Mouse (Mus musculus): ENCODE data around the gene Insig2. TPM values are rescaled to one million over a fixed set of nuclear protein-coding genes. Genes with fewer than 3 reads are reported as not detected.

Insig2 gene
- total and polyA plus RNA-seq, 2 experiments from 2014 or later, result 16.6 to 46.0 TPM

DNA sequence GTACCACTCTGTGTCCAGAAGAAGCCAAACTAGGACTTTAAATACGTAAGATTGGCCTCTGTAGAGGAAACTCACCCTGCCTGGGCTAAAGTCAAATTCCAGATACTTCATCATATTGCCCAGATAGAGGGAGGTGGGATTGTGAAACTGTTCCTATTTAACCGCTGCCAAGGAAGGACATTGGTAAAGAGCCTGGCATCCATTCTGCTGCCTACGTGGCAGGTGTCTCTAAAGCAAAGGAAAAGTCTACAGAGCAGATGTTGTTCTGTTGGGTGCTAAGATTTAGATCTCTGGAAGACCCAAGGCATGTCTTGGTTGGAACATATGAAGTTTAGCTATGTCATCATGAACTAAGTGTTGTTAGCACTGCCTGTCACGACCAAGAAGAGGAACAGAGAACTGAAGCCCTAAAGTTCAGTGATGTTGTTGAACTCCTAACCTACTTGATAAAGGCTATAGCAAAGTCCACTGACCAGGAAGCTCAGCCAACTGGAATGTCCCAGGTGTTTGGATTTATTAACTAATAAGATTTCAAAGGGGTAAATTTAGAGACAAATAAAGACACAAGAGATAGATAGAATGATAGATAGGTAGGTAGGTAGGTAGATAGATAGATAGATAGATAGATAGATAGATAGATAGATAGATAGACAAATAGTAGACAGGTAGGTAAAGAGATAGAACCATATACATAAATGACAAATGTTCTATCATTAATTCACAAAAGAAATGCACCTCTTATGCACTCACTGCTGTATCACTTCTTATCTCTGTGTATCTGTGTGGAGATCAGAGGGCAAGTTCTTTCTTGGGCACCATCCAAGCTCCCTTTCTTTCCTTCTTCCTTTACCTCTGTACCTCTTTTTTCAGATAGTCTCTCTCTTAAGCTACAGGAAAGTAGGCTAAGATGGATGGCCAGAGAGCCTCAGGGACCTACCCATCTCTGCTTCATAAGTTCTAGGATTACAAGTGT is 16.8 kb upstream of the Insig2 start:
- no peaks in the 10 kb centered on the region for H3K36me3 ChIP-seq (ENCODE audit: insufficient read depth, low read length)
- WGBS, result 74% methylated on average over 4 of the region's 4 CpGs
- no peak for DNase-seq (ENCODE audit: low spot score)
- H3K4me3 ChIP-seq (ENCODE audit: low read length), result no peak overlapping the region
- no peak overlapping the region for H3K9ac ChIP-seq (replicated peaks; ENCODE audit: low read length)
- H3K4me1 ChIP-seq (ENCODE audit: insufficient read depth, low read length), result no peaks in the 10 kb centered on the region
- no peak for ATAC-seq
- no peaks in the 10 kb centered on the region for H3K27me3 ChIP-seq (ENCODE audit: insufficient read depth, low read length)
- H3K4me2 ChIP-seq (ENCODE audit: low read depth, low read length), result no peak overlapping the region
- H3K9me3 ChIP-seq (ENCODE audit: low read length), result no peaks in the 10 kb centered on the region
- TF ChIP-seq CTCF (IDR thresholded peaks at IDR 0.05; ENCODE audit: low read depth), result no peak
- no peak overlapping the region for H3K27ac ChIP-seq

GRCm38 (mm10) chr1:121343966-121344365 is 11.6 kb upstream of the Insig2 start:
- Histone ChIP-seq H3K27me3 (ENCODE audit: insufficient read depth, low read length) (no peaks in the 10 kb centered on the region), H3K9ac (replicated peaks; ENCODE audit: low read length) (no peak overlapping the region), H3K4me1 (ENCODE audit: insufficient read depth, low read length) (no peaks in the 10 kb centered on the region), H3K9me3 (ENCODE audit: low read length) (no peaks in the 10 kb centered on the region), H3K36me3 (ENCODE audit: insufficient read depth, low read length) (no peaks in the 10 kb centered on the region), H3K4me2 (ENCODE audit: low read depth, low read length) (no peak overlapping the region), H3K4me3 (ENCODE audit: low read length) (no peak overlapping the region), H3K27ac (no peak overlapping the region)
- DNase-seq (ENCODE audit: low spot score) (no peak), ATAC-seq (no peak)
- 72% methylated on average over 5 of the region's 5 CpGs for WGBS
- TF ChIP-seq CTCF (IDR thresholded peaks at IDR 0.05; ENCODE audit: low read depth), result no peak

DNA sequence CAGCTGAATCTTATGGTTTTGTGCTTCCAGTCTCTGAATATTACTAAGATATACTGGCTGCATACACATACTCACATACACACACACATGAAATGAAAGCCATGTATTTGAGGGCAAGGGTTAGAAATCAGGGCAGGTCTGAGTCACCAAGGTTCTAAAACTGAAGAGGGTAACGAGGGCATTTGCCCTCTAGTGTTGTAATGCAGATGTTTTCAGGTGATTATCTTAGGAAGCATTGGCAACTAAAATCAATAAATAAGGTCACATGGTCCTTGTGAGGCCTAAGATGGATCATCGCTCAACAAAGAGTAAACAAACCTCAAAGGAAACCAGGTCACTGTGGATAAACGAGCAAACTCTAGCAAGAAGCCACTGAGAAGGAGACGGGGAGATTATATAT is 3.4 kb upstream of the Insig2 start:
- Histone ChIP-seq H3K4me2 (ENCODE audit: low read depth, low read length) (no peak overlapping the region), H3K27me3 (ENCODE audit: insufficient read depth, low read length) (no peaks in the 10 kb centered on the region), H3K4me3 (ENCODE audit: low read length) (no peak overlapping the region), H3K27ac (no peak overlapping the region), H3K36me3 (ENCODE audit: insufficient read depth, low read length) (no peaks in the 10 kb centered on the region), H3K4me1 (ENCODE audit: insufficient read depth, low read length) (no peaks in the 10 kb centered on the region), H3K9me3 (ENCODE audit: low read length) (no peaks in the 10 kb centered on the region), H3K9ac (replicated peaks; ENCODE audit: low read length) (no peak overlapping the region)
- TF ChIP-seq CTCF (IDR thresholded peaks at IDR 0.05; ENCODE audit: low read depth), result no peak
- no peak for ATAC-seq
- no peak for DNase-seq (ENCODE audit: low spot score)
- 80% methylated on average over 4 of the region's 4 CpGs for WGBS

GRCm38 (mm10) chr1:121333986-121334703 is 1.8 kb upstream of the Insig2 start:
- ATAC-seq, result no peak
- Histone ChIP-seq H3K4me1 (ENCODE audit: insufficient read depth, low read length) (no peaks in the 10 kb centered on the region), H3K9me3 (ENCODE audit: low read length) (no peaks in the 10 kb centered on the region), H3K4me3 (ENCODE audit: low read length) (no peak overlapping the region), H3K36me3 (ENCODE audit: insufficient read depth, low read length) (no peaks in the 10 kb centered on the region), H3K4me2 (ENCODE audit: low read depth, low read length) (no peak overlapping the region), H3K27me3 (ENCODE audit: insufficient read depth, low read length) (no peaks in the 10 kb centered on the region), H3K9ac (replicated peaks; ENCODE audit: low read length) (no peak overlapping the region), H3K27ac (no peak overlapping the region)
- WGBS, result 92% methylated on average over 4 of the region's 4 CpGs
- no peak for TF ChIP-seq CTCF (IDR thresholded peaks at IDR 0.05; ENCODE audit: low read depth)
- no peak for DNase-seq (ENCODE audit: low spot score)

- Histone ChIP-seq H3K9ac (replicated peaks; ENCODE audit: low read length) (no peak overlapping the region), H3K4me1 (ENCODE audit: insufficient read depth, low read length) (peaks cover 17% of the 10 kb centered on the region), H3K4me3 (ENCODE audit: low read length) (no peak overlapping the region), H3K27me3 (ENCODE audit: insufficient read depth, low read length) (no peaks in the 10 kb centered on the region), H3K36me3 (ENCODE audit: insufficient read depth, low read length) (no peaks in the 10 kb centered on the region), H3K4me2 (ENCODE audit: low read depth, low read length) (no peak overlapping the region), H3K27ac (no peak overlapping the region), H3K9me3 (ENCODE audit: low read length) (no peaks in the 10 kb centered on the region)
- no peak for TF ChIP-seq CTCF (IDR thresholded peaks at IDR 0.05; ENCODE audit: low read depth)
- no peak for DNase-seq (ENCODE audit: low spot score)
- 95% methylated on average over 2 of the region's 2 CpGs for WGBS
- ATAC-seq, result no peak
Observed at GRCm38 (mm10) chr1:121330621-121331020, 1.8 kb downstream of the Insig2 start.

DNA sequence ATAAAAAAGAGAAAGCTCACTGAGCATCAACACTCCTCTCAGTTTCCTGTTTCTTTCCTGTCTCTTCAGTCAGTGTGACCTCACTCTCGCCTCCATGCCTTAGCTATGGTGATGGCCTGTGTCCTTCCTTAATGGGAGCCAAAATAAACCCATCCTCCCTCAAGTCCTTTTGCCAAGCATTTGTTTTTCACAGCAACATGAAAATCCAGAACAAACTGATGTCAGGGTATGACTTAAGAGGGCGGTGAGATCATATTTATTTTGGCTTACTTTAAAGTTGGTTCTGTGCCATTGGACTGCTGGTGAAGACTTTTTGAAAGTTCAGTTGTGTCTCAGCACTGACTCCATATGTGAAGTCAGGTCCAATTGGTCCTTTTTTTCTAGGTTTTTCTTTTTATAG is 3.0 kb downstream of the Insig2 start:
- no peak overlapping the region for H3K4me3 ChIP-seq (ENCODE audit: low read length)
- no peak overlapping the region for H3K9ac ChIP-seq (replicated peaks; ENCODE audit: low read length)
- H3K27me3 ChIP-seq (ENCODE audit: insufficient read depth, low read length), result no peaks in the 10 kb centered on the region
- ATAC-seq (no peak), DNase-seq (ENCODE audit: low spot score) (no peak)
- TF ChIP-seq CTCF (IDR thresholded peaks at IDR 0.05; ENCODE audit: low read depth), result no peak
- no peaks in the 10 kb centered on the region for H3K36me3 ChIP-seq (ENCODE audit: insufficient read depth, low read length)
- peaks cover 19% of the 10 kb centered on the region for H3K4me1 ChIP-seq (ENCODE audit: insufficient read depth, low read length)
- no peak overlapping the region for H3K27ac ChIP-seq
- 86% methylated on average over 2 of the region's 2 CpGs for WGBS
- no peaks in the 10 kb centered on the region for H3K9me3 ChIP-seq (ENCODE audit: low read length)
- H3K4me2 ChIP-seq (ENCODE audit: low read depth, low read length), result no peak overlapping the region
